Comparison of ENCODE assay signal across 23 mouse cellular contexts in genomic region chr4:55408081-55408480, GRCm38 (mm10). TPM values are rescaled to one million over a fixed set of nuclear protein-coding genes. Genes with fewer than 3 reads are reported as not detected.
DNase-seq lines count a peak whose midpoint lies in the region; ATAC-seq and TF ChIP-seq lines count a peak whose summit lies in the region.
"Had no signal": no experiment of that assay in that cellular context is flagged by ENCODE, and none has a peak within 500 bp of the region (broad histone marks: within the 10 kb centered on the region; RNA-seq: fewer than 3 reads in every experiment).

No protein-coding gene starts in this region.

- no peak for ATAC-seq in midbrain, embryonic 15.5 days (replicated peaks)
- no peak for ATAC-seq in kidney, embryonic 15.5 days (replicated peaks; ENCODE audit: low FRiP score)
- ATAC-seq: forebrain, embryonic 15.5 days had no signal

- no peaks in the 10 kb centered on the region for H3K36me3 ChIP-seq in midbrain, embryonic 15.5 days (replicated peaks)
- H3K36me3 ChIP-seq in kidney, embryonic 15.5 days: no peaks in the 10 kb centered on the region
- H3K36me3 ChIP-seq: embryonic facial prominence, embryonic 13.5 days; forebrain, embryonic 15.5 days; heart, embryonic 15.5 days; hindbrain, embryonic 10.5 days; limb, embryonic 15.5 days; liver, embryonic 15.5 days; neural tube, embryonic 12.5 days had no signal

- no peak overlapping the region for H3K27ac ChIP-seq in left cerebral cortex, adult 2 months
- H3K27ac ChIP-seq in midbrain, embryonic 15.5 days: no peak overlapping the region
- no peak overlapping the region for H3K27ac ChIP-seq in kidney, embryonic 15.5 days
- H3K27ac ChIP-seq: embryonic facial prominence, embryonic 13.5 days; forebrain, embryonic 15.5 days; heart, adult 2 months; heart, embryonic 15.5 days; hindbrain, embryonic 10.5 days; limb, embryonic 15.5 days; liver, embryonic 15.5 days; neural tube, embryonic 12.5 days had no signal

- intact Hi-C loops in left cerebral cortex, adult 2 months (cut with DNase I): loop anchor here (10.0 kb wide), 1 partner anchor 1307 kb away; no protein-coding TSS in a partner anchor

- H3K9ac ChIP-seq in midbrain, embryonic 15.5 days: no peak overlapping the region
- H3K9ac ChIP-seq in kidney, embryonic 15.5 days: no peak overlapping the region
- H3K9ac ChIP-seq: embryonic facial prominence, embryonic 13.5 days; forebrain, embryonic 15.5 days; heart, embryonic 15.5 days; limb, embryonic 15.5 days; liver, embryonic 15.5 days; neural tube, embryonic 12.5 days had no signal

- WGBS in midbrain, embryonic 15.5 days: 75% methylated on average over 2 of the region's 2 CpGs
- 58% methylated on average over 2 of the region's 2 CpGs for WGBS in kidney, embryonic 15.5 days

- no peaks in the 10 kb centered on the region for H3K9me3 ChIP-seq in midbrain, embryonic 15.5 days
- no peaks in the 10 kb centered on the region for H3K9me3 ChIP-seq in kidney, embryonic 15.5 days (replicated peaks)
- H3K9me3 ChIP-seq: embryonic facial prominence, embryonic 13.5 days; forebrain, embryonic 15.5 days; heart, embryonic 15.5 days; hindbrain, embryonic 10.5 days; limb, embryonic 15.5 days; liver, embryonic 15.5 days; neural tube, embryonic 12.5 days had no signal

- H3K4me1 ChIP-seq in midbrain, embryonic 15.5 days: no peaks in the 10 kb centered on the region
- H3K4me1 ChIP-seq in kidney, embryonic 15.5 days: no peaks in the 10 kb centered on the region
- H3K4me1 ChIP-seq: embryonic facial prominence, embryonic 13.5 days; forebrain, embryonic 15.5 days; heart, embryonic 15.5 days; limb, embryonic 15.5 days; neural tube, embryonic 12.5 days had no signal

- no peaks in the 10 kb centered on the region for H3K27me3 ChIP-seq in midbrain, embryonic 15.5 days (replicated peaks)
- H3K27me3 ChIP-seq in kidney, embryonic 15.5 days: no peaks in the 10 kb centered on the region
- H3K27me3 ChIP-seq: embryonic facial prominence, embryonic 13.5 days; forebrain, embryonic 15.5 days; heart, embryonic 15.5 days; limb, embryonic 15.5 days; liver, embryonic 15.5 days; neural tube, embryonic 12.5 days had no signal

- TF ChIP-seq CTCF in left cerebral cortex, adult 2 months (IDR thresholded peaks at IDR 0.05): no peak

- H3K4me3 ChIP-seq in left cerebral cortex, adult 2 months: no peak overlapping the region
- no peak overlapping the region for H3K4me3 ChIP-seq in midbrain, embryonic 15.5 days
- H3K4me3 ChIP-seq in kidney, embryonic 15.5 days (replicated peaks): no peak overlapping the region
- H3K4me3 ChIP-seq: embryonic facial prominence, embryonic 13.5 days; forebrain, embryonic 15.5 days; heart, adult 2 months; heart, embryonic 15.5 days; hindbrain, embryonic 10.5 days; limb, embryonic 15.5 days; liver, embryonic 15.5 days; neural tube, embryonic 12.5 days had no signal

- no peak overlapping the region for H3K4me2 ChIP-seq in midbrain, embryonic 15.5 days
- H3K4me2 ChIP-seq in kidney, embryonic 15.5 days: no peak overlapping the region
- H3K4me2 ChIP-seq: embryonic facial prominence, embryonic 13.5 days; forebrain, embryonic 15.5 days; heart, embryonic 15.5 days; limb, embryonic 15.5 days; liver, embryonic 15.5 days; midbrain, embryonic 11.5 days; neural tube, embryonic 12.5 days had no signal

- peak; percentile 19 to 36 for DNase-seq in layer of hippocampus, adult 18-20 months (ENCODE audit: low spot score in 2 of 2)
- DNase-seq in layer of hippocampus, postnatal 10 days (ENCODE audit: low spot score in 2 of 2): no peak
- peak; percentile 26 for DNase-seq in ZHBTc4 (ENCODE audit: low read depth, low spot score)
- peak; percentile 46 to 58 for DNase-seq in left cerebral cortex, adult 2 months (ENCODE audit: extremely low spot score in 1 of 2, low spot score in 2 of 2)
- peak; percentile 13 for DNase-seq in right cerebral cortex, postnatal 14 days
- no peak for DNase-seq in kidney, adult 11 months
- DNase-seq: adrenal gland, postnatal 10 days; cerebellum, postnatal 14 days; gastrocnemius, postnatal 14 days; heart, adult 2 months; kidney, adult 2 months; kidney, postnatal 25 days; thymus, postnatal 25 days had no signal

RNA-seq across cellular contexts. Expression of gene Rad23b, which starts 58.2 kb away (rescaled TPM):
- total RNA-seq in layer of hippocampus, adult 18-20 months (2021): 100 to 1,000 TPM; 191 to 196 TPM
- total RNA-seq in layer of hippocampus, postnatal 10 days (2021): 100 to 1,000 TPM; 203 to 211 TPM
- 100 to 1,000 TPM; 180 to 193 TPM for total RNA-seq in left cerebral cortex, adult 2 months (2021)
- polyA plus RNA-seq in midbrain, embryonic 15.5 days (2015; fragmentation: Nextera tagmentation; extraction: Ambion mirVana): 90.9 and 92.2 TPM in 2 replicates
- 83.3 and 92.1 TPM in 2 replicates for polyA plus RNA-seq in kidney, embryonic 15.5 days (2015; fragmentation: Nextera tagmentation; extraction: Ambion mirVana)

Comparison
In these comparisons a context has a peak if more than half of its experiments do, and no peak if none do; other contexts are left out.
1. DNase-seq: peak in layer of hippocampus, adult 18-20 months (2 of 2), ZHBTc4 (single experiment), left cerebral cortex, adult 2 months (2 of 2) and right cerebral cortex, postnatal 14 days (single experiment); none in layer of hippocampus, postnatal 10 days (0 of 2) and kidney, adult 11 months (single experiment).